ENCODE assay signal across 10 mouse cellular contexts in the genomic region with DNA sequence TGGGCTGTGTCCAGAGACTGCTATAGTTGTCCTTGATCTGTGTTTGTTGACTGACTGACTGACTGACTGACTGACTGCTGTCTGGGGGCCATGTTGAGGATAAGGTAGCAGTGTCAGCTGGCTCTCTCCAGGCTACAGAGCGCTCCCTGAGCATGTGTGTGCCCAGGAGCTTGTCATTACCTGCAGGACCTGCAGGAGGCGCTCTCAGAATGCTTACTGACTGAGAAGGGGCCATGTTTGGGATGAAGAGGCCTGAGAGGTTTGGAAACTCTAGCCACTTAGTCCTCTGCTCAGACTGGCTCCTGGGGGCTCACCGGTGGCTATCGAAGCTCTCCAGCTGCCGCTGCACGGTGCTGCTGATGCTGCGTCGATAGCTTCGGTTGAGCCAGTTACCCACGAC. TPM values are rescaled to one million over a fixed set of nuclear protein-coding genes. Genes with fewer than 3 reads are reported as not detected.
A peak's percentile ranks its signal among the peaks of the same experiment; 100 is the strongest.
DNase-seq lines count a peak whose midpoint lies in the region; ATAC-seq and TF ChIP-seq lines count a peak whose summit lies in the region.
"Had no signal": no experiment of that assay in that cellular context is flagged by ENCODE, and none has a peak within 500 bp of the region (broad histone marks: within the 10 kb centered on the region; RNA-seq: fewer than 3 reads in every experiment).

No protein-coding gene starts in this region.

- H3K79me2 ChIP-seq in liver, adult 2 months (ENCODE audit: control insufficient read depth, insufficient read depth, low read length), result no peaks in the 10 kb centered on the region

- H3K36me3 ChIP-seq in forebrain, postnatal 0 days (ENCODE audit: insufficient read depth), result no peaks in the 10 kb centered on the region
- H3K36me3 ChIP-seq in forebrain, embryonic 13.5 days (ENCODE audit: poor library complexity, severe bottlenecking), result no peaks in the 10 kb centered on the region
- H3K36me3 ChIP-seq in liver, adult 2 months (ENCODE audit: control insufficient read depth, insufficient read depth, low read length), result peaks cover 17% of the 10 kb centered on the region; the same call in 1 of the 2 replicates
- H3K36me3 ChIP-seq: hindbrain, embryonic 15.5 days had no signal

- no peak overlapping the region for H3K9ac ChIP-seq in forebrain, postnatal 0 days
- H3K9ac ChIP-seq in forebrain, embryonic 13.5 days, result no peak overlapping the region
- no peak overlapping the region for H3K9ac ChIP-seq in liver, adult 2 months (ENCODE audit: low read depth, low read length)
- H3K9ac ChIP-seq: hindbrain, embryonic 15.5 days had no signal

- no peak overlapping the region for H3K4me3 ChIP-seq in forebrain, postnatal 0 days (ENCODE audit: low read depth, low read length)
- no peak overlapping the region for H3K4me3 ChIP-seq in forebrain, embryonic 13.5 days
- no peak overlapping the region for H3K4me3 ChIP-seq in liver, adult 2 months (ENCODE audit: insufficient read depth, low read depth, low read length)
- H3K4me3 ChIP-seq: hindbrain, embryonic 15.5 days; megakaryocyte, embryonic 14.5 days had no signal

- H3K4me2 ChIP-seq in forebrain, postnatal 0 days (ENCODE audit: low read depth), result no peak overlapping the region
- no peak overlapping the region for H3K4me2 ChIP-seq in forebrain, embryonic 13.5 days
- H3K4me2 ChIP-seq: hindbrain, embryonic 15.5 days had no signal

- no peak for TF ChIP-seq POLR2A in liver, adult 2 months (IDR thresholded peaks at IDR 0.05; ENCODE audit: extremely low read depth, insufficient read depth, low read length)

- H3K27ac ChIP-seq in forebrain, postnatal 0 days (ENCODE audit: low read depth, low read length), result no peak overlapping the region
- no peak overlapping the region for H3K27ac ChIP-seq in forebrain, embryonic 13.5 days
- no peak overlapping the region for H3K27ac ChIP-seq in liver, adult 2 months (replicated peaks; ENCODE audit: insufficient read depth, low read depth, low read length)
- H3K27ac ChIP-seq: hindbrain, embryonic 15.5 days had no signal

- peak; percentile 44; the same call in 1 of the 2 replicates for TF ChIP-seq CTCF in forebrain, postnatal 0 days (IDR thresholded peaks at IDR 0.05; ENCODE audit: low read depth)
- peak; percentile 70 for TF ChIP-seq CTCF in liver, adult 2 months (IDR thresholded peaks at IDR 0.05; ENCODE audit: low read depth, low read length)

- DNase-seq in forebrain, postnatal 0 days, result no peak
- peak; percentile 27 for DNase-seq in retina, postnatal 1 day
- no peak for DNase-seq in retina, embryonic 14.5 days (ENCODE audit: low spot score)
- DNase-seq in liver, adult 2 months (ENCODE audit: extremely low read depth, low read depth, low spot score), result no peak
- peak; percentile 72 to 87 for DNase-seq in spleen, postnatal 4 days (ENCODE audit: low spot score in 2 of 2)
- no peak for DNase-seq in urinary bladder, adult 18-20 months (ENCODE audit: low spot score in 2 of 2)
- DNase-seq in urinary bladder, adult 2 months (ENCODE audit: low spot score), result no peak

- no peaks in the 10 kb centered on the region for H3K27me3 ChIP-seq in forebrain, postnatal 0 days (ENCODE audit: insufficient read depth, low read length)
- no peaks in the 10 kb centered on the region for H3K27me3 ChIP-seq in forebrain, embryonic 13.5 days
- no peaks in the 10 kb centered on the region for H3K27me3 ChIP-seq in liver, adult 2 months (ENCODE audit: control insufficient read depth, insufficient read depth, low read length)
- H3K27me3 ChIP-seq: hindbrain, embryonic 15.5 days; megakaryocyte, embryonic 14.5 days had no signal

- H3K4me1 ChIP-seq in forebrain, postnatal 0 days (ENCODE audit: insufficient read depth), result no peaks in the 10 kb centered on the region
- peaks cover 3% of the 10 kb centered on the region for H3K4me1 ChIP-seq in forebrain, embryonic 13.5 days
- no peaks in the 10 kb centered on the region for H3K4me1 ChIP-seq in liver, adult 2 months (ENCODE audit: control insufficient read depth, insufficient read depth, low read length)
- H3K4me1 ChIP-seq: hindbrain, embryonic 15.5 days had no signal

- WGBS in forebrain, postnatal 0 days, result 89% methylated on average over 10 of the region's 10 CpGs
- WGBS in forebrain, embryonic 13.5 days, result 90% methylated on average over 10 of the region's 10 CpGs
- WGBS in liver, adult 2 months, result 90% methylated on average over 10 of the region's 10 CpGs

- no peaks in the 10 kb centered on the region for H3K9me3 ChIP-seq in forebrain, postnatal 0 days (ENCODE audit: low read length)
- H3K9me3 ChIP-seq in forebrain, embryonic 13.5 days (replicated peaks), result no peaks in the 10 kb centered on the region
- H3K9me3 ChIP-seq: hindbrain, embryonic 15.5 days; megakaryocyte, embryonic 14.5 days had no signal

- ATAC-seq in forebrain, postnatal 0 days, result no peak
- no peak for ATAC-seq in forebrain, embryonic 13.5 days

RNA-seq across cellular contexts. Expression of gene Aanat, which starts 17.1 kb away (rescaled TPM):
- 0.31 and 0.62 TPM in 2 replicates for total RNA-seq in forebrain, postnatal 0 days (2014; rRNA removed)
- 0.88 and 0.89 TPM in 2 replicates for polyA plus RNA-seq in forebrain, postnatal 0 days (2015; fragmentation: Nextera tagmentation; extraction: Ambion mirVana)
- polyA plus RNA-seq in forebrain, embryonic 13.5 days (2015; fragmentation: Nextera tagmentation; extraction: Ambion mirVana), result 0.25 and 0.39 TPM in 2 replicates
- total RNA-seq in liver, adult 2 months (2014; rRNA removed), result not detected in 2 replicates
- polyA plus RNA-seq in liver, adult 2 months (2012; rRNA removed), result not detected in 2 replicates
- 0.07 TPM in 1 of 2 replicates, not detected in the other for polyA plus RNA-seq in urinary bladder, adult 2 months (2012; rRNA removed)
- polyA plus RNA-seq: hindbrain, embryonic 15.5 days had no signal

RNA-seq across cellular contexts. Expression of gene Ube2o, which starts 22.1 kb away (rescaled TPM):
- total RNA-seq in forebrain, postnatal 0 days (2014; rRNA removed), result 81.3 and 94.1 TPM in 2 replicates
- polyA plus RNA-seq in forebrain, postnatal 0 days (2015; fragmentation: Nextera tagmentation; extraction: Ambion mirVana), result 26.6 and 32.1 TPM in 2 replicates
- polyA plus RNA-seq in forebrain, embryonic 13.5 days (2015; fragmentation: Nextera tagmentation; extraction: Ambion mirVana), result 11.9 and 12.1 TPM in 2 replicates
- total RNA-seq in liver, adult 2 months (2014; rRNA removed), result 2.0 and 3.2 TPM in 2 replicates
- 5.7 and 7.3 TPM in 2 replicates for polyA plus RNA-seq in liver, adult 2 months (2012; rRNA removed)
- 18.7 and 22.4 TPM in 2 replicates for polyA plus RNA-seq in urinary bladder, adult 2 months (2012; rRNA removed)

RNA-seq across cellular contexts. Expression of gene Rhbdf2, which starts 23.5 kb away (rescaled TPM):
- total RNA-seq in forebrain, postnatal 0 days (2014; rRNA removed), result 1.6 and 1.9 TPM in 2 replicates
- 0.75 and 0.97 TPM in 2 replicates for polyA plus RNA-seq in forebrain, postnatal 0 days (2015; fragmentation: Nextera tagmentation; extraction: Ambion mirVana)
- 0.87 and 0.98 TPM in 2 replicates for polyA plus RNA-seq in forebrain, embryonic 13.5 days (2015; fragmentation: Nextera tagmentation; extraction: Ambion mirVana)
- 3.1 and 4.1 TPM in 2 replicates for total RNA-seq in liver, adult 2 months (2014; rRNA removed)
- 15.0 and 17.8 TPM in 2 replicates for polyA plus RNA-seq in liver, adult 2 months (2012; rRNA removed)
- polyA plus RNA-seq in urinary bladder, adult 2 months (2012; rRNA removed), result 15.4 and 17.0 TPM in 2 replicates

RNA-seq across cellular contexts. Expression of gene Prcd, which starts 50.0 kb away (rescaled TPM):
- 1.5 and 3.3 TPM in 2 replicates for total RNA-seq in forebrain, postnatal 0 days (2014; rRNA removed)
- 3.4 and 4.8 TPM in 2 replicates for polyA plus RNA-seq in forebrain, postnatal 0 days (2015; fragmentation: Nextera tagmentation; extraction: Ambion mirVana)
- 0.79 and 0.80 TPM in 2 replicates for polyA plus RNA-seq in forebrain, embryonic 13.5 days (2015; fragmentation: Nextera tagmentation; extraction: Ambion mirVana)
- total RNA-seq in liver, adult 2 months (2014; rRNA removed), result 0.27 TPM in 1 of 2 replicates, not detected in the other
- polyA plus RNA-seq in liver, adult 2 months (2012; rRNA removed), result not detected in 2 replicates
- 2.0 and 3.1 TPM in 2 replicates for polyA plus RNA-seq in urinary bladder, adult 2 months (2012; rRNA removed)

RNA-seq across cellular contexts. Expression of gene Cygb, which starts 50.8 kb away (rescaled TPM):
- total RNA-seq in forebrain, postnatal 0 days (2014; rRNA removed), result 20.7 and 22.7 TPM in 2 replicates
- polyA plus RNA-seq in forebrain, postnatal 0 days (2015; fragmentation: Nextera tagmentation; extraction: Ambion mirVana), result 24.9 and 27.6 TPM in 2 replicates
- 8.8 and 9.3 TPM in 2 replicates for polyA plus RNA-seq in forebrain, embryonic 13.5 days (2015; fragmentation: Nextera tagmentation; extraction: Ambion mirVana)
- total RNA-seq in liver, adult 2 months (2014; rRNA removed), result 2.6 and 4.8 TPM in 2 replicates
- 5.6 and 6.1 TPM in 2 replicates for polyA plus RNA-seq in liver, adult 2 months (2012; rRNA removed)
- 156 and 160 TPM in 2 replicates for polyA plus RNA-seq in urinary bladder, adult 2 months (2012; rRNA removed)

Comparison
In these comparisons a context has a peak if more than half of its experiments do, and no peak if none do; other contexts are left out.
1. DNase-seq: peak in retina, postnatal 1 day (single experiment) and spleen, postnatal 4 days (2 of 2); none in forebrain, postnatal 0 days (single experiment), retina, embryonic 14.5 days (single experiment), liver, adult 2 months (single experiment), urinary bladder, adult 18-20 months (0 of 2) and urinary bladder, adult 2 months (single experiment).